Mouse (Mus musculus) lung, postnatal 10 days (tissue): ENCODE data around the gene Klhl5.
A peak's percentile ranks its signal among the peaks of the same experiment; 100 is the strongest.

Source experiments
- DNase-seq: peaks from one replicate; pipeline ENCODE4 v3.0.0; 2021

Gene Klhl5

GRCm38 (mm10) chr5:65100002-65100401 is 7.3 kb upstream of the Klhl5 start:
- DNase-seq: no peak

- no peak for DNase-seq
Measured at GRCm38 (mm10) chr5:65101209-65101608, 6.1 kb upstream of the Klhl5 start.

- DNase-seq: no peak
Measured at GRCm38 (mm10) chr5:65101621-65102020, 5.7 kb upstream of the Klhl5 start.

- no peak for DNase-seq
Measured at GRCm38 (mm10) chr5:65102026-65102640, 5.2 kb upstream of the Klhl5 start.

GRCm38 (mm10) chr5:65102641-65103042 is 4.7 kb upstream of the Klhl5 start:
- DNase-seq: no peak

GRCm38 (mm10) chr5:65107773-65108432 is 564 bp downstream of the Klhl5 start:
- peak; percentile 45 for DNase-seq

- DNase-seq: peak; percentile 44
Measured at GRCm38 (mm10) chr5:65112225-65112624, 4.9 kb downstream of the Klhl5 start.

GRCm38 (mm10) chr5:65113323-65113722 is 6.0 kb downstream of the Klhl5 start:
- peak; percentile 66 for DNase-seq

- no peak for DNase-seq
Measured at GRCm38 (mm10) chr5:65116789-65117188, 9.4 kb downstream of the Klhl5 start.

GRCm38 (mm10) chr5:65119495-65119894 is 12.2 kb downstream of the Klhl5 start:
- no peak for DNase-seq

GRCm38 (mm10) chr5:65119918-65120317 is 12.6 kb downstream of the Klhl5 start:
- peak; percentile 49 for DNase-seq

GRCm38 (mm10) chr5:65122616-65123015 is 15.3 kb downstream of the Klhl5 start:
- no peak for DNase-seq

GRCm38 (mm10) chr5:65126137-65126536 is 18.8 kb downstream of the Klhl5 start:
- DNase-seq: no peak

- DNase-seq: no peak
Measured at GRCm38 (mm10) chr5:65128481-65128880, 21.1 kb downstream of the Klhl5 start.

- no peak for DNase-seq
Measured at GRCm38 (mm10) chr5:65130528-65131210, 23.3 kb downstream of the Klhl5 start.

GRCm38 (mm10) chr5:65131211-65131879 is 24.0 kb downstream of the Klhl5 start:
- DNase-seq: no peak

GRCm38 (mm10) chr5:65136159-65136558 is 28.8 kb downstream of the Klhl5 start:
- DNase-seq: no peak

GRCm38 (mm10) chr5:65137073-65137472 is 29.7 kb downstream of the Klhl5 start:
- no peak for DNase-seq

- no peak for DNase-seq
Measured at GRCm38 (mm10) chr5:65141242-65141641, 33.9 kb downstream of the Klhl5 start.

- no peak for DNase-seq
Measured at GRCm38 (mm10) chr5:65142247-65142646, 34.9 kb downstream of the Klhl5 start.

GRCm38 (mm10) chr5:65145499-65146101 is 38.3 kb downstream of the Klhl5 start:
- DNase-seq: no peak

GRCm38 (mm10) chr5:65146749-65147148 is 39.4 kb downstream of the Klhl5 start:
- no peak for DNase-seq

GRCm38 (mm10) chr5:65149706-65150105 is 42.4 kb downstream of the Klhl5 start:
- DNase-seq: no peak
